Mouse (Mus musculus) MEL (cell line): ENCODE results near the gene Fer.

ENCODE experiments used
- CTCF ChIP-seq, 3 experiments: IDR thresholded peaks in 2 of 3; conservative IDR thresholded peaks in 1 of 3; 2 replicates each; pipeline ENCODE4 v1.5.1; 2011 to 2012; ENCODE audit warnings: low read length in 3 of 3, low read depth in 2 of 3, mild to moderate bottlenecking in 2 of 3, improper control_type of control experiment in 1 of 3, inconsistent platforms in 1 of 3, mixed read lengths in 1 of 3, moderate library complexity in 1 of 3; ENCODE audit not compliant: control insufficient read depth in 1 of 3, insufficient read depth in 1 of 3, poor library complexity in 1 of 3, severe bottlenecking in 1 of 3
- ELF1 ChIP-seq: IDR thresholded peaks from 2 replicates; pipeline ENCODE4 v1.6.1; 2014; ENCODE audit warnings: low read depth, mild to moderate bottlenecking, inconsistent platforms, low read length, improper control_type of control experiment, moderate library complexity
- EP300 ChIP-seq, 2 experiments: IDR thresholded peaks; 2 replicates each; pipeline ENCODE4 v1.6.1; 2011; ENCODE audit warnings: improper control_type of control experiment in 2 of 2, low read length in 2 of 2, low read depth in 1 of 2, mild to moderate bottlenecking in 1 of 2
- ETS1 ChIP-seq: IDR thresholded peaks from 2 replicates; pipeline ENCODE4 v1.6.1; 2012; ENCODE audit warnings: low read depth, mild to moderate bottlenecking, inconsistent platforms, low read length, improper control_type of control experiment, moderate library complexity
- TAL1 ChIP-seq: IDR thresholded peaks from 2 replicates; pipeline ENCODE4 v1.6.1; 2012; ENCODE audit warnings: mild to moderate bottlenecking, inconsistent platforms, low read length, moderate library complexity, mixed read lengths
- ZC3H11A ChIP-seq: IDR thresholded peaks from 2 replicates; pipeline ENCODE4 v1.6.1; 2012; ENCODE audit warnings: low read depth, mild to moderate bottlenecking, inconsistent platforms, low read length, improper control_type of control experiment

- TF ChIP-seq EP300 (IDR thresholded peaks at IDR 0.05; ENCODE audit: low read depth in 1 of 2, low read length in 2 of 2) (no peak), ZC3H11A (no peak), ELF1 (no peak), CTCF (IDR thresholded peaks at IDR 0.05 in 2 of 3, conservative IDR thresholded peaks at IDR 0.05 in 1 of 3; ENCODE audit: control insufficient read depth in 1 of 3, insufficient read depth in 1 of 3, low read depth in 2 of 3, low read length in 3 of 3, poor library complexity in 1 of 3, severe bottlenecking in 1 of 3) (no peak), TAL1 (no peak), ETS1 (no peak)
Observed at GRCm38 (mm10) chr17:63860988-63861387, 1.9 kb upstream of the Fer start.
